Mouse (Mus musculus) MEL (cell line): ENCODE measurements at regions not wholly inside any gene's neighbourhood (a gene's known extent, or its start where the extent isn't known, plus 50 kb on each side); places are given as distances from the start of the nearest gene placed in this dataset.

Source experiments
- DNase-seq: peaks from one replicate; pipeline ENCODE4 v3.0.0; 2011; ENCODE audit warnings: low read depth, low spot score
- H3K27ac ChIP-seq: 2 replicates; pipeline ENCODE4 v1.5.1; 2012; ENCODE audit warnings: low read depth, mild to moderate bottlenecking, control low read depth, low read length, moderate library complexity; ENCODE audit not compliant: control insufficient read depth
- H3K27me3 ChIP-seq, 2 experiments: fragments of 150-350 bp in 1 of 2; sonication (generic) in 1 of 2; 2 replicates each; pipeline ENCODE4 v1.6.1; 2012; ENCODE audit warnings: low read length in 2 of 2, mild to moderate bottlenecking in 2 of 2, improper control_type of control experiment in 1 of 2, moderate library complexity in 1 of 2; ENCODE audit not compliant: insufficient read depth in 2 of 2, control insufficient read depth in 1 of 2
- H3K36me3 ChIP-seq, 2 experiments: 2 replicates each; pipeline ENCODE4 v1.6.1; 2012 to 2014; ENCODE audit warnings: low read length in 2 of 2, improper control_type of control experiment in 1 of 2, inconsistent platforms in 1 of 2, mild to moderate bottlenecking in 1 of 2; ENCODE audit not compliant: insufficient read depth in 2 of 2, control insufficient read depth in 1 of 2
- H3K4me1 ChIP-seq, 2 experiments: fragments of 150-350 bp in 1 of 2; sonication (generic) in 1 of 2; 2 replicates each; pipeline ENCODE4 v1.6.1; 2012; ENCODE audit warnings: low read length in 2 of 2, improper control_type of control experiment in 1 of 2, mild to moderate bottlenecking in 1 of 2; ENCODE audit not compliant: insufficient read depth in 2 of 2, control insufficient read depth in 1 of 2
- H3K4me3 ChIP-seq, 2 experiments: fragments of 150-350 bp in 1 of 2; sonication (generic) in 1 of 2; 2 replicates each; pipeline ENCODE4 v1.5.1; 2012; ENCODE audit warnings: low read depth in 2 of 2, low read length in 2 of 2, mild to moderate bottlenecking in 2 of 2, moderate library complexity in 2 of 2, control low read depth in 1 of 2, improper control_type of control experiment in 1 of 2; ENCODE audit not compliant: control insufficient read depth in 1 of 2, insufficient read depth in 1 of 2
- H3K79me2 ChIP-seq: 2 replicates; pipeline ENCODE4 v1.6.1; 2012; ENCODE audit warnings: mild to moderate bottlenecking, low read length, moderate library complexity; ENCODE audit not compliant: control insufficient read depth, poor library complexity, insufficient read depth
- H3K9ac ChIP-seq: 2 replicates; pipeline ENCODE4 v1.6.1; 2012; ENCODE audit warnings: low read depth, mild to moderate bottlenecking, control low read depth, low read length, moderate library complexity; ENCODE audit not compliant: control insufficient read depth, poor library complexity, severe bottlenecking
- H3K9me3 ChIP-seq: fragments of 150-350 bp; sonication (generic); replicated peaks from 2 replicates; pipeline ENCODE4 v1.6.1; 2012; ENCODE audit warnings: mild to moderate bottlenecking, low read length, improper control_type of control experiment, moderate library complexity; ENCODE audit not compliant: insufficient read depth
- BHLHE40 ChIP-seq: IDR thresholded peaks from 2 replicates; pipeline ENCODE4 v1.6.1; 2012; ENCODE audit warnings: low read depth, mild to moderate bottlenecking, inconsistent platforms, low read length, improper control_type of control experiment, borderline replicate concordance
- CHD2 ChIP-seq: IDR thresholded peaks from 2 replicates; pipeline ENCODE4 v1.6.1; 2011; ENCODE audit warnings: low read length, improper control_type of control experiment
- ELF1 ChIP-seq: IDR thresholded peaks from 2 replicates; pipeline ENCODE4 v1.6.1; 2014; ENCODE audit warnings: low read depth, mild to moderate bottlenecking, inconsistent platforms, low read length, improper control_type of control experiment, moderate library complexity
- EP300 ChIP-seq, 2 experiments: IDR thresholded peaks; 2 replicates each; pipeline ENCODE4 v1.6.1; 2011; ENCODE audit warnings: improper control_type of control experiment in 2 of 2, low read length in 2 of 2, low read depth in 1 of 2, mild to moderate bottlenecking in 1 of 2
- ETS1 ChIP-seq: IDR thresholded peaks from 2 replicates; pipeline ENCODE4 v1.6.1; 2012; ENCODE audit warnings: low read depth, mild to moderate bottlenecking, inconsistent platforms, low read length, improper control_type of control experiment, moderate library complexity
- GATA1 ChIP-seq: IDR thresholded peaks from 2 replicates; pipeline ENCODE4 v1.6.1; 2011; ENCODE audit warnings: low read depth, low read length, improper control_type of control experiment
- JUND ChIP-seq: IDR thresholded peaks from 2 replicates; pipeline ENCODE4 v1.6.1; 2011; ENCODE audit warnings: low read depth, mild to moderate bottlenecking, improper control_type of control experiment, low read length
- KAT2A ChIP-seq: conservative IDR thresholded peaks from 2 replicates; pipeline ENCODE4 v1.6.1; 2012; ENCODE audit warnings: low read depth, low read length, improper control_type of control experiment, inconsistent platforms
- MAX ChIP-seq: IDR thresholded peaks from 2 replicates; pipeline ENCODE4 v1.6.1; 2011; ENCODE audit warnings: low read length, improper control_type of control experiment
- MEF2A ChIP-seq: IDR thresholded peaks from 2 replicates; pipeline ENCODE4 v1.6.1; 2014; ENCODE audit warnings: low read depth, mild to moderate bottlenecking, inconsistent platforms, low read length, improper control_type of control experiment; ENCODE audit not compliant: poor library complexity, insufficient replicate concordance, severe bottlenecking; ENCODE audit errors: extremely low read depth
- MXI1 ChIP-seq: IDR thresholded peaks from 2 replicates; pipeline ENCODE4 v1.6.1; 2011; ENCODE audit warnings: mild to moderate bottlenecking, low read depth, low read length, improper control_type of control experiment
- MYC ChIP-seq: IDR thresholded peaks from 2 replicates; pipeline ENCODE4 v1.6.1; 2011; ENCODE audit warnings: low read depth, mild to moderate bottlenecking, low read length, improper control_type of control experiment, moderate library complexity
- POLR2A ChIP-seq, 2 experiments: IDR thresholded peaks; 2 replicates each; pipeline ENCODE4 v1.6.1; 2011 to 2012; ENCODE audit warnings: low read length in 2 of 2, mild to moderate bottlenecking in 2 of 2, control low read depth in 1 of 2, improper control_type of control experiment in 1 of 2, low read depth in 1 of 2, moderate library complexity in 1 of 2; ENCODE audit not compliant: control insufficient read depth in 1 of 2, insufficient read depth in 1 of 2, poor library complexity in 1 of 2
- RAD21 ChIP-seq: IDR thresholded peaks from 2 replicates; pipeline ENCODE4 v1.6.1; 2011; ENCODE audit warnings: mild to moderate bottlenecking, low read depth, low read length, improper control_type of control experiment
- RCOR1 ChIP-seq: IDR thresholded peaks from 2 replicates; pipeline ENCODE4 v1.6.1; 2012; ENCODE audit warnings: low read depth, mild to moderate bottlenecking, inconsistent platforms, low read length, improper control_type of control experiment
- SIN3A ChIP-seq: IDR thresholded peaks from 2 replicates; pipeline ENCODE4 v1.6.1; 2012; ENCODE audit warnings: low read length, improper control_type of control experiment, inconsistent platforms
- SMC3 ChIP-seq: IDR thresholded peaks from 2 replicates; pipeline ENCODE4 v1.6.1; 2011; ENCODE audit warnings: low read depth, low read length, improper control_type of control experiment
- TAL1 ChIP-seq: IDR thresholded peaks from 2 replicates; pipeline ENCODE4 v1.6.1; 2012; ENCODE audit warnings: mild to moderate bottlenecking, inconsistent platforms, low read length, moderate library complexity, mixed read lengths
- TBP ChIP-seq: IDR thresholded peaks from 2 replicates; pipeline ENCODE4 v1.8.0; 2011; ENCODE audit warnings: low read depth, low read length, improper control_type of control experiment
- TCF12 ChIP-seq: IDR thresholded peaks from 2 replicates; pipeline ENCODE4 v1.6.1; 2014; ENCODE audit warnings: low read depth, mild to moderate bottlenecking, inconsistent platforms, low read length, improper control_type of control experiment, moderate library complexity
- USF1 ChIP-seq: IDR thresholded peaks from 2 replicates; pipeline ENCODE4 v1.6.1; 2014; ENCODE audit warnings: low read depth, mild to moderate bottlenecking, inconsistent platforms, low read length, improper control_type of control experiment, moderate library complexity
- USF2 ChIP-seq, 2 experiments: IDR thresholded peaks; 2 replicates each; pipeline ENCODE4 v1.6.1; 2011 to 2012; ENCODE audit warnings: improper control_type of control experiment in 2 of 2, low read length in 2 of 2, borderline replicate concordance in 1 of 2, inconsistent platforms in 1 of 2, low read depth in 1 of 2, mild to moderate bottlenecking in 1 of 2; ENCODE audit not compliant: insufficient read depth in 1 of 2
- ZKSCAN1 ChIP-seq: IDR thresholded peaks from 2 replicates; pipeline ENCODE4 v1.6.1; 2012; ENCODE audit warnings: low read depth, mild to moderate bottlenecking, inconsistent platforms, low read length, improper control_type of control experiment, moderate library complexity

DNA sequence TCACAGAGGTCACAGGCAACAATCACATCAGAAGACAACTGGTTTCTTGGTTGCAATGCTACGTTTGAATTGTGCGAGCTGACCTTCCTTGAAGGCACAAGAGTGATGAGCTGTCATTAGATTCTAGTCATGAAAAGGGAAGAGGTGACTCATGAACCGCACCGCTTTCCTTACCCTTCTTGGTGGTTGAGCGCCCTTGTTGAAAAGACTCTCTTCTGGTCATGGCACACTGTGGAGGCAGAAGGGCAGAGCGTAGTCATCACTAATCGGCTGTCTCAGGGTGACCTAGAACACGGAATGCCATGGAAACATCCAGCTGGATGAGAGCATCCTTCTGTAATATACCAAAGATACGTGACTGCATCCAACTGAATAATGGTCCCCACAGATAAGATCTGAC is 121.8 kb upstream of the Klf14 start:
- Histone ChIP-seq H3K4me3 (no peak overlapping the region), H3K4me1 (peaks cover 14 to 38% of the 10 kb centered on the region in 2 experiments), H3K9ac (no peak overlapping the region), H3K79me2 (no peaks in the 10 kb centered on the region), H3K27me3 (no peaks in the 10 kb centered on the region)
- peak; percentile 34 for DNase-seq
- TF ChIP-seq TCF12 (no peak), GATA1 (0 out of 2 replicates have a peak, but pooled peaks have one; percentile 4), RCOR1 (no peak)
- TF ChIP-seq, all 39 proteins: peak for 1
- Histone ChIP-seq H3K27ac (peak overlapping the region; percentile 80; the same call in 1 of the 2 replicates), H3K36me3 (peaks cover 11 to 35% of the 10 kb centered on the region in 2 experiments), H3K9me3 (no peaks in the 10 kb centered on the region)

GRCm38 (mm10) chr6:31081238-31081637 is 122.4 kb upstream of the Klf14 start:
- peaks cover 13 to 35% of the 10 kb centered on the region in 2 experiments for H3K36me3 ChIP-seq
- H3K4me1 ChIP-seq: peaks cover 14 to 38% of the 10 kb centered on the region in 2 experiments
- TF ChIP-seq ZKSCAN1: no peak
- peak; percentile 22; the same call in 1 of the 2 replicates for TF ChIP-seq TAL1
- TF ChIP-seq MXI1: peak; percentile 83
- TF ChIP-seq SIN3A: peak; percentile 65
- peak; percentile 91 for TF ChIP-seq MAX
- TF ChIP-seq KAT2A: no peak
- TF ChIP-seq TCF12: 0 out of 2 replicates have a peak, but pooled peaks have one; percentile 10
- no peak for TF ChIP-seq JUND
- peak; percentile 55; the same call in 1 of the 2 replicates for TF ChIP-seq MYC
- no peak for TF ChIP-seq CHD2
- TF ChIP-seq USF1: peak; percentile 13; the same call in 1 of the 2 replicates
- TF ChIP-seq EP300 (IDR thresholded peaks at IDR 0.05; ENCODE audit: low read depth in 1 of 2, low read length in 2 of 2): peak; percentile 44 to 45; a peak in 2 of 4 replicates
- peak; percentile 42; the same call in 1 of the 2 replicates for TF ChIP-seq BHLHE40
- TF ChIP-seq ETS1: peak; percentile 41
- TF ChIP-seq, all 39 proteins: peak for 10
- Histone ChIP-seq H3K9ac (no peak overlapping the region), H3K27me3 (no peaks in the 10 kb centered on the region), H3K27ac (peak overlapping the region; percentile 11), H3K4me3 (no peak overlapping the region), H3K79me2 (no peaks in the 10 kb centered on the region), H3K9me3 (no peaks in the 10 kb centered on the region)
- peak; percentile 50 for DNase-seq

DNA sequence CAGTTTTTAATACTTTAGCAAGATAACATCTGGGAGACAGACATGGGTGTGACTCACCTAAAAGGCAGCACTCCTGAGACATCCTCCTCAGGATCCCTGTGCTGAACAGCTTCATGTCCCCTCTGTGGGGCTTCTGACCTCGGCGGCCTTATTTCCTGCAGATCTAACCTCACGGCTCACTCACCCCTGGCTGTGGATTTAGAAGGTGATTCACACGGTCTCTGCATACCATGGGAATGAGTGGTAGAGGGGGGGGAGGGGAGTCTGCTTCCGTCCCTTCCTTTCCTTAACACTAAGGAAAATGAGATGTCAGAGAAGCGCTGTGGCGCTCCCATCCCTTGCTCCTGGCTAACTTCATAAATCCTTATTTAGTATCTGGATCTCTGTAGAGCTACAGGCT is 123.1 kb upstream of the Klf14 start:
- Histone ChIP-seq H3K9me3 (no peaks in the 10 kb centered on the region), H3K4me1 (peaks cover 14 to 38% of the 10 kb centered on the region in 2 experiments), H3K36me3 (peaks cover 14 to 35% of the 10 kb centered on the region in 2 experiments), H3K9ac (no peak overlapping the region), H3K4me3 (no peak overlapping the region), H3K27me3 (no peaks in the 10 kb centered on the region), H3K27ac (no peak overlapping the region), H3K79me2 (no peaks in the 10 kb centered on the region)
- TF ChIP-seq RAD21 (no peak), ELF1 (no peak), USF2 (IDR thresholded peaks at IDR 0.05; ENCODE audit: borderline replicate concordance in 1 of 2, insufficient read depth in 1 of 2, low read depth in 1 of 2, low read length in 2 of 2) (no peak), MEF2A (no peak), TBP (no peak), SMC3 (no peak), POLR2A (IDR thresholded peaks at IDR 0.05; ENCODE audit: control insufficient read depth in 1 of 2, insufficient read depth in 1 of 2, low read depth in 1 of 2, low read length in 2 of 2, poor library complexity in 1 of 2) (no peak)
- no peak for DNase-seq
